Mouse (Mus musculus): ENCODE results near the gene Sphk2. TPM values are rescaled to one million over a fixed set of nuclear protein-coding genes. Genes with fewer than 3 reads are reported as not detected.

Sphk2 gene
- polyA plus RNA-seq, 1 experiment: 9.9 TPM

DNA sequence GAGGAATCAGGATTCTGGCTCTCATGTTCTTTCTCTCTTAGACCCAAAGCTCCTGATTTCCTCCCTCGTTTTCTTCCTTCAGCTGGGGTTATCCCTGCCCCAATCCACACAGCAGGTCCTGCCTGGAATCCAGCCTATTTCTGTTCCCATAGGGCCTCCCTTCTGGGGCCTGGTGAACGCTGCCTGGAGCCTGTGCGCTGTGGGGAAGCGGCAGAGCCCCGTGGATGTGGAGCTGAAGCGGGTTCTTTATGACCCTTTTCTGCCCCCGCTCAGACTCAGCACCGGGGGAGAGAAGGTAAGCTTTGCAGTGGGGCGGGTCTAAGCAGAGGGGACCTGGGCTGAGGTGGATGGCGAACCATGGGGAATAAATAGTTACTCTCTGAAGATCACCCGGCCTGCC, 16.7 kb downstream of the Sphk2 start:
- Histone ChIP-seq H3K27ac (replicated peaks; ENCODE audit: low read depth, low read length) (peak overlapping the region; percentile 24; the same call in 1 of the 2 replicates), H3K4me3 (ENCODE audit: insufficient read depth, low read depth, low read length) (peak overlapping the region; percentile 44), H3K4me1 (ENCODE audit: control insufficient read depth, insufficient read depth, insufficient read length, low read length) (0 out of 2 replicates have a peak, but pooled peaks cover 2% of the 10 kb centered on the region)

DNA sequence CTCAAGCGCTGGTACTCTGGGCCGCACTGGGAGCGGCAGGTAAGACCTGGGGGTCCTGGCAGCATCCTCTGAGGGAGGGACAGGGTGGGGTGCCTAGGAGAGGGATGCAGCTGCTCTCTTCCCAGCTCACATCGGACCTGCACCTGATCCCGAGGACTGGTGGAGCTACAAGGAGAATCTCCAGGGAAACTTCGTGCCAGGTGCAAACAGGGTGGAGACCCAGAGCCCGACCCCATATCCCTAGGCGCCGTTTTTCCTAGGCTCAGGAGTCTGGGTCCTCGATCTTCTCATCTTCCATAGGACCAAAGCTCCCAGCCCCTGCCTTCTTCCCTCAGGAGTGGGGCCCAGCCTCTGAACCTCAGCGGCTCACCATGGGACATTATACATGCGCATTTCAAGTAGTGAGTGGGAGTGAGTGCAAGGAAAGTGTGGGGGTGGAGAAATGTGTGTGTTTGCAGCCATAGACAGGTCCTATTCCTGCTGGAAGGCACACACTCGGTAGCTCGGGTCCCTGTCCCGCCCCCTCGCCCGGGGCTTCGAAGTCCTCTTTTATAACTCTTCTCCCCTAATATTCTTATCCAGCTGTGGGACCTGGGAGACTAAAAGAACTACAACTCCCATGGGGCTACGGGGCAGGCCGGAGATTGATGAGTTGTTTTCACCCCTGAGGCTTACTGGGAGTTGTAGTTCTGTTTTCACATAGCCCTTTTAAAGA, 17.3 kb downstream of the Sphk2 start:
- Histone ChIP-seq H3K4me1 (ENCODE audit: control insufficient read depth, insufficient read depth, insufficient read length, low read length) (0 out of 2 replicates have a peak, but pooled peaks cover 2% of the 10 kb centered on the region), H3K27ac (replicated peaks; ENCODE audit: low read depth, low read length) (no peak overlapping the region), H3K4me3 (ENCODE audit: insufficient read depth, low read depth, low read length) (peak overlapping the region; percentile 44)

DNA sequence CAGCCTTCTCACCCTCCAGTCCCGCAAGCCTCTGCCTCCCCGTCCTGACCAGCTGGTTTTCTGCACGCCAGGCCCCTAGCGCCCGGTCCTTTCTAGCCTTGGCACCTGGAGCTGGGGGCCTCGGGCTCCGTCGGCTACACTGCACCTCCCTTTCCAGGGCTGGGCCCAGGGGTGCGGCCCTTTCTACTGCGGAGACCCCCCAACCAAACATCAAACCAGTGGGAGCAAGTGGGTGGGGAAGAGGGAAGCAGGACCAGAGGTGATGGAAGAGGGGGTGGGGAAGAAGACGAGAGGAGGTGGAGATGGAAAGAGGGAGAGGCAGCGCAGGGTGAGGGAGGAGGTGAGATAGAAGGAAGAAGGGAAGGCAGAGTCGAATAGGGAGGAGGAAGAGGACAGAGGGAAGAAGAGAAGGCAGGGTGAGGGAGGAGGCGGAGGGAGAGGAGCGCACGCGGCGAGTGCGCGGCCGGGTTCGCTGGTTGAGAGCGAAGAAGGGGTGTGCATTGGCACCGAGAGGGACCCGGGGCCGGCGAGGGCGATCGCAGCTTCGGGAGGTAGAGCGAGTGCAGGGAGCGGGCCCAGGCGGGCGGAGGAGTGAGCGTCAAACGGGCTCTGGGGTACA, 18.2 kb downstream of the Sphk2 start, which contains the start of gene Car11:
Car11 (plus strand) TSS at position 321 of the 619 bp plus-strand sequence.
- Histone ChIP-seq H3K4me1 (ENCODE audit: control insufficient read depth, insufficient read depth, insufficient read length, low read length) (0 out of 2 replicates have a peak, but pooled peaks cover 2% of the 10 kb centered on the region), H3K27ac (replicated peaks; ENCODE audit: low read depth, low read length) (no peak within 1 kb of the TSS), H3K4me3 (ENCODE audit: insufficient read depth, low read depth, low read length) (peak within 1 kb of the TSS; percentile 44)

DNA sequence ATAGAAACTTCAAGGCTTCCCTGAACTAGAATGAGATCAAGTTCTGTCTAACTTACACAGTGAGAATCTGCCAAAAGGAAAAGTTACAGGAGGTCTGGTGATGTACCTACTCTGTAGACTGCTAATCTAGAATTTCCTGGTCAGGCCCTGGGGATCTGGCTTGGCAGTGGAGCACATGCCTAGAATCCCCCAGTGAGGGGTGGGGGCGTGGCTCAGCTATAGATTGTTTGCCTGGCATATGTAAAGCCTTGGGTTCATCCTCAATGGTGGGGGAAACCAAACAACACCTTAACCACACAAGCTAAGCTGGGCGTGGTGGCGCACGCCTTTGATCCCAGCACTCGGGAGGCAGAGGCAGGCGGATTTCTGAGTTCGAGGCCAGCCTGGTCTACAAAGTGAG, 19.9 kb downstream of the Sphk2 start:
- H3K4me1 ChIP-seq (ENCODE audit: control insufficient read depth, insufficient read depth, insufficient read length, low read length): no peaks in the 10 kb centered on the region
- H3K4me3 ChIP-seq (ENCODE audit: insufficient read depth, low read depth, low read length): no peak overlapping the region
- no peak overlapping the region for H3K27ac ChIP-seq (replicated peaks; ENCODE audit: low read depth, low read length)

DNA sequence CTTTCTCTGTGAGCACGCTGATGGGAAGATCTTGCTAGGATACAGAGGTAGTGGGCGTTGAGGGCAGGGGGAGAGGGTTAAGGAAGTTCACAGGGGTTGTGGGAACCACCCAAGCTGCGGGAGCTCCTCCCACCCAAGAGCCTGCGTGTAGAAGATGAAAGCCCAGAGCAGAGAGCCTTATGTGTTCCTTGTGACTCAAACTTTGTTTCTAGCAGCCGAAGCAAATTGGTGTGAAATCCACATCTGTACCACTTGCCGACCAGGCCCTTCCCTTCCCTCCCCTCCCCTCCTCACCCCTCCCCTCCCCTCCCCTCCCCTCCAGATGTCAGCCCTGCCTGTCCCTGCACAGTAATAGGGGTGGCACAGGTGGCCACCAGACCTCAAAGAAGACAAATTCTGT, 22.7 kb downstream of the Sphk2 start:
- Histone ChIP-seq H3K4me1 (ENCODE audit: control insufficient read depth, insufficient read depth, insufficient read length, low read length) (no peaks in the 10 kb centered on the region), H3K4me3 (ENCODE audit: insufficient read depth, low read depth, low read length) (no peak overlapping the region), H3K27ac (replicated peaks; ENCODE audit: low read depth, low read length) (no peak overlapping the region)

DNA sequence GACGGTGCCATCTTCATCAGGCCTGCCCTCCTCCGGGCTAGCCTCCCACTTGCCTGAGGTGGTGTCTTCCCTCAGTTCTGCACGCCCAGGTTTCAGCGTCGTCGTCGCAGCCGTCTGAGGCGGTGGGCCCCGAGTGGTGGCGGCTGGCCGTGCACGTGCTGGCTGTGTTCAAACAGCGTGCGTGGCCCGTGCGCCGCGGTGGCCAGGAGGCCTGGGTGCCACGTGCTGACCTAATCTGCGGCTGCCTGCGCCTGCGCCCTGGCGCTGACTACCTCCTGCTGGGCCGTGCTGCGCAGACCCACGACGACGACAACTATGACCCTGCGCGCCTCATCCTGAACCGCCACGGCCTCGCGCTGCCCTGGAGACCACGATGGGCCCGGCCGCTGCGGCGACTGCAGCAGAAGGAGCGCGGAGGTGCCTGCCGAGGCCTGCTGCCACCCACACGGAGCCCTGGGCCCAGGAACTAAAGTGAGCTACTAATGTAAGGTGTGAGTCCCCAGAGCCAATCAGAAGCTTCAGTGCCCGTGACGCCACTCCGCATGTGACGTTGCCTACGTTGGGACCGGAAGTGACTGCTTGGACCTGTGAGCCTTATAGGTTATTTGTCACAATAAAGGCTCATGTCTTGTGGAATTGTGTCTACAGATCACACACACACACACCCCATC, 23.7 kb downstream of the Sphk2 start, which contains the start of gene Sec1:
Sec1 (minus strand) TSS at position 482 of the 671 bp plus-strand sequence.
- Histone ChIP-seq H3K27ac (replicated peaks; ENCODE audit: low read depth, low read length) (no peak within 1 kb of the TSS), H3K4me3 (ENCODE audit: insufficient read depth, low read depth, low read length) (no peak within 1 kb of the TSS), H3K4me1 (ENCODE audit: control insufficient read depth, insufficient read depth, insufficient read length, low read length) (no peaks in the 10 kb centered on the region)

DNA sequence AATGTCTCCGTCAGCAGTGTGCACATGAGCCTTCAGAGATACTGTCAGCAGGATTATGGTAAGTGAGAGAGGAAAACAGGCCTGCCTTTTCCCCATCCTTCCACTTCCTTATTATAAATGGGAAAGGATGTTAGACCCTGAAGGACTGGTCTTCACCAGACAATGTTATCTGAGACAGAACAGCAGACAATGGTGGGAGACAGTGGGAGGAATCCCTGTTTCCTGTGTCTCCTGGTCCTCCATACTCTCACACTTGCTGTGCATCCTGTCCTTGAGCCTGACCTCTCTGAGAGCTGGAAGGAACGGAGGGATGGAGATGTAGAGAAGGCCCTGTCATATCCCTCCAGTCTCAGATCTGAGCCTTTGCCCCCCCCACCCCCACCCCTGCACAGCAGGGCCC, 25.4 kb downstream of the Sphk2 start:
- no peaks in the 10 kb centered on the region for H3K4me1 ChIP-seq (ENCODE audit: control insufficient read depth, insufficient read depth, insufficient read length, low read length)
- no peak overlapping the region for H3K4me3 ChIP-seq (ENCODE audit: insufficient read depth, low read depth, low read length)
- no peak overlapping the region for H3K27ac ChIP-seq (replicated peaks; ENCODE audit: low read depth, low read length)

DNA sequence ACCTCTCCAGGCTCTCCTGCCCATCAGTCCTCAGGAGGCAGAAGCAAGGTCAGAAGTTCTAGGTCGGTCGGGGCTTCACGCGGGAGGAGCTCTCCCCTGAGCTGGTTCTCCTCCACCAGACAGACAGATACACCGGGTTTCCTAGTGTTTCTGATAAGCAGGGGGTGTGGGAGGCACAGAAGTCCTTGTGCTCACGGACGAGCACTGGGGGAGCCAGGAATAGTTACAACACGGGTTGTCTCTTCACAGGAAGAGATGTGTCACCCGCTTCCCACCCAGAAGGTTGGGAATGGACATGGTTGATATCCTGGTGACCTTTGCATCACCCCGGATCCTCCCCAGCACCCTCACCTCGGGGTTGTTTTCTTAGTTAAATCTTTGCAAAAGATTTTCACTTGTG, 28.0 kb downstream of the Sphk2 start:
- no peak overlapping the region for H3K4me3 ChIP-seq (ENCODE audit: insufficient read depth, low read depth, low read length)
- H3K27ac ChIP-seq (replicated peaks; ENCODE audit: low read depth, low read length): no peak overlapping the region
- no peaks in the 10 kb centered on the region for H3K4me1 ChIP-seq (ENCODE audit: control insufficient read depth, insufficient read depth, insufficient read length, low read length)

DNA sequence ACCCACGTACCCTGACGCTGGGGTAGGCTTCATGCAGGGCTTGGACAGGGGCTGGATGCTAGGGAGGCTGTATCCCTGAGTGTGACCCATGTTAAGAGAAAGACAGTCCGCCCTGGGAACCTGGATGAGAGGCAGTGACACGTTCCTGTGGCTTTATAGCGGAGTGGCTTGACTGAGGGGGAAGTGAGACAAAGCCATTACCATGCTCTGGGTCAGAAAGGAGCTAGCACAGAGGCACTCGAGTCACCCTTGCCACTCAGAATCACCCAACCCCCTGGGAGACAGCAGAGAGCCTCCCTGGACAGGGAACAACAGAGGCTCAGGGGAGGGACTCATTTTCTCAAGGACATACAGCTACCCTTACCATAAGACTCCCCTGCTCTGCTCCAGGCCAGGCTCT, 28.7 kb downstream of the Sphk2 start:
- Histone ChIP-seq H3K4me3 (ENCODE audit: insufficient read depth, low read depth, low read length) (no peak overlapping the region), H3K27ac (replicated peaks; ENCODE audit: low read depth, low read length) (no peak overlapping the region), H3K4me1 (ENCODE audit: control insufficient read depth, insufficient read depth, insufficient read length, low read length) (no peaks in the 10 kb centered on the region)

DNA sequence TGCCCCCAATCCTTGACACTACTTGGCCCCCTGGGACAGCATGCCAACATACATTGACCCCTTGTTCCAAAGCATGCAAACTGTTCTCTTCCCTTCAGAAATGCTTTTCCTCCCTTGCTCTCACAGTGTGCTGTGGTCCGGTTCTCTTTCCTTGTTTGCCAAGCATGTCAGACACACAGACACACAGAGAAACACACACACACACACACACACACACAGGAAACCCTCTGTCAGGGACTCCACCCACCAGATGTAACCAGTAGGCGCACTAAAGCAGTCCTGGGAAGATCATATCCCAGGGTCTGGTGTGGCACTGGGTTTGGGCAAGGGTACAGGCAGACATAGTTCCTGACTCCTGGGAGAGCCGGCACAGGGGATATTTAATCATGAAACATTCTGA, 31.0 kb downstream of the Sphk2 start:
- Histone ChIP-seq H3K4me1 (ENCODE audit: control insufficient read depth, insufficient read depth, insufficient read length, low read length) (peaks cover 5% of the 10 kb centered on the region; the same call in 1 of the 2 replicates), H3K27ac (replicated peaks; ENCODE audit: low read depth, low read length) (no peak overlapping the region), H3K4me3 (ENCODE audit: insufficient read depth, low read depth, low read length) (no peak overlapping the region)

DNA sequence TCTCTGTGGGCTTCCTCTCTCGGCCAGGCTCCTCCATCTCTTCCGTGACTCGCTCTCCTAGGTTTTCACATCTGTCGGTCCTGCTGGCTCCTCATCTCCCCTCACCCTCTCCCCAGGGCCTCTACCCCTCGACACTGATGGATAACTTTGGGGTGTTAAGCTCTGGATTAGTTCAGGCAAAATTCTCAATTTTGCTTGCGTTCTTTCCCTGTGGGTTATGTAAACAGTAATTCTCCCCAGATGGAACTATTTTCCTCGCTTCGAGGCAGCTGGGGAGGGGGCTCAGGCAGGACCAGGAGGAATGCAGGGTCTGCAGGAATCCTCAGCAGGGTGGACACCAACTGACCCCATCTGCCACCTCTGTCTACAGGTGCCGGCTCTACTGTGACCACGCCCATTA, 32.0 kb downstream of the Sphk2 start:
- peaks cover 12% of the 10 kb centered on the region for H3K4me1 ChIP-seq (ENCODE audit: control insufficient read depth, insufficient read depth, insufficient read length, low read length)
- no peak overlapping the region for H3K27ac ChIP-seq (replicated peaks; ENCODE audit: low read depth, low read length)
- no peak overlapping the region for H3K4me3 ChIP-seq (ENCODE audit: insufficient read depth, low read depth, low read length)

DNA sequence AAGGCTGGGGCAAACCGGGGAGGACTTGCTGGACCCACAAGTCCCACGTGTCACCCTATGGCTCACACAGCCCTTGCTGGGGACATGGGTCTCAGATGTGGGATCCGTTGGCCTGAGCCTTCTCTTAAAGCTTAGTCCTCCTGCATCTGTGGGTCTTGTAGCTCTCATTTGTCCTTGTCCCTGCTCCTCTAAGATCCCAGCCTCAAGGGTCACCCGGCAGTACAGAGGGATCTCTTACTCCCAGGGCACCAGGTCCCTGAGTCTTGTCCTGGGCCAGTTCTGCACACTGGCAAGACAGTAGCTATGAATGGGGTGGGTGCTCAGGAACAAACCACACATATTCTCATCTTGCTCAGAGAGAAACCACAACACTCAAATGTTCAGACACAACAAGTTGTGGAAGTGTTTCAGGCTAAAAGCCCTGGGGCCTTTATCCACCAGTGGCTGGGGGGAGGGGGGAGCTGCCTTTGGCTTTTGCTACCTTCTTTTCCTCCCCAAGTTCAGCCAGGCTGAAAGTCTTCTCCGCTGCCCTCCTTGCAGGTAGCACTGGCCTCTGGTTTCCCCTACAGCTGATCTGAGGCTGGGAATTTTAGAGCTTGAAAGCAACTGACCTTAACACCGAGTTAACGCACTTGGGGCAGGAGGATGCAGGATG, 34.3 kb downstream of the Sphk2 start, which contains the start of gene Ntn5:
Ntn5 (plus strand) TSS at position 627 of the 655 bp plus-strand sequence.
- Histone ChIP-seq H3K4me1 (ENCODE audit: control insufficient read depth, insufficient read depth, insufficient read length, low read length) (peaks cover 24% of the 10 kb centered on the region), H3K4me3 (ENCODE audit: insufficient read depth, low read depth, low read length) (no peak within 1 kb of the TSS), H3K27ac (replicated peaks; ENCODE audit: low read depth, low read length) (no peak within 1 kb of the TSS)

DNA sequence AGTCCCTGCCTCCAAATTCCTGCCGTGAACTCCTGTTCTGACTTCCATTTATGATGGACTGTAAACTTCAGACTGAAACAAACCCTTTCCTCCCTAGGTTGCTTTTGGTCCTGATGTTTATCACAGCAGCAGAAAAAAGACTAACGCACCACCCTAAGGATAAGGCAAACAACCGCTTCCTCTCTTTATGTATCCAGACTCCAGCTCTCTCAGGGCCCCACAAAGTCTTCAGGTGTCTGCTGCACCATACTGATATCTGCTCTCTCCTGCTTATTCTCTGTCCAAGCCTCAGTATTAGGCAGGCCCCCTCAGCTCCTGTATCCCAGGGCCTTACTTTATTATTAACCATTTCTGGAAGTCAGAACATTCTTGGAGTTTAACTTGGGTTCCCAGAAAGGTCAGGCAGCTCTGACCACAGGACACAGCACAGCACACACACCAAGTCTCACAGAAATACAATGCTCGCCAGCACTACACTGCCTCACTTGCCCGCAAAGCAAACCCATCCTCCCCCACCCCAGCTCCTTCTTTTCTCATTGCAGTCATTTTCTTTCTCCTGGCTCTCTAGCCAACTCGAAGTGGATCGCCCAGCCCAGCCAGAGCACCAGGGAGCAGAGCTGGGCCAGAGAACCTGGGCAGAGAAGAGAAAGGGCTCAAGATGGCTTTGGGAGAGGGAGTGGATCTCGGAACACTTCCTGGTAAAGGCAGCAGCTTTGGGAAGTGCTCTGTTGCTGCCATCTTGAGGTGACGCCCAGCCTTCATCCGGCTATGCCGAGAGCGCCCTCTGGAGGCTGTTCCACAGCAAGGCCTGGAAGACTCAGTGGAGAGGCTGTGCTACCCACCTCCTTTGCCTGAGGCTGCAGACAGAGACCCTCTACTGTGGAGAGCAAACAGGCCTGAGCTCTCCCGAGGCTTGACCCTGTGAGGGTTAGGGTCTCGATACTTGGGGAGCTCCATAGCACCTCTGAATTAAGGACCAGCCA, 35.4 kb downstream of the Sphk2 start:
- Histone ChIP-seq H3K27ac (replicated peaks; ENCODE audit: low read depth, low read length) (peak overlapping the region; percentile 72), H3K4me3 (ENCODE audit: insufficient read depth, low read depth, low read length) (peak overlapping the region; percentile 32), H3K4me1 (ENCODE audit: control insufficient read depth, insufficient read depth, insufficient read length, low read length) (peaks cover 24% of the 10 kb centered on the region)
